Mouse (Mus musculus) bone marrow macrophage, adult 2 months (primary cell): ENCODE data around the gene Gm9376.

Source experiments
- CTCF ChIP-seq: IDR thresholded peaks from 2 replicates; pipeline ENCODE4 v1.5.1; 2012; ENCODE audit warnings: low read depth, mild to moderate bottlenecking, low read length, moderate library complexity
- POLR2A ChIP-seq: IDR thresholded peaks from 2 replicates; pipeline ENCODE4 v1.6.1; 2012; ENCODE audit warnings: mild to moderate bottlenecking, low read depth, low read length, borderline replicate concordance

- TF ChIP-seq CTCF = no peak
- TF ChIP-seq POLR2A = no peak
Observed at GRCm38 (mm10) chr14:118235973-118236885, 30.5 kb upstream of the Gm9376 start.
